Mouse (Mus musculus): ENCODE results near the gene Rictor.
"Not testable (repeated sequence)": the region's sequence is repeated elsewhere in the genome, so short reads cannot be mapped to it uniquely, and the experiment has no call there.

Gene Rictor

DNA sequence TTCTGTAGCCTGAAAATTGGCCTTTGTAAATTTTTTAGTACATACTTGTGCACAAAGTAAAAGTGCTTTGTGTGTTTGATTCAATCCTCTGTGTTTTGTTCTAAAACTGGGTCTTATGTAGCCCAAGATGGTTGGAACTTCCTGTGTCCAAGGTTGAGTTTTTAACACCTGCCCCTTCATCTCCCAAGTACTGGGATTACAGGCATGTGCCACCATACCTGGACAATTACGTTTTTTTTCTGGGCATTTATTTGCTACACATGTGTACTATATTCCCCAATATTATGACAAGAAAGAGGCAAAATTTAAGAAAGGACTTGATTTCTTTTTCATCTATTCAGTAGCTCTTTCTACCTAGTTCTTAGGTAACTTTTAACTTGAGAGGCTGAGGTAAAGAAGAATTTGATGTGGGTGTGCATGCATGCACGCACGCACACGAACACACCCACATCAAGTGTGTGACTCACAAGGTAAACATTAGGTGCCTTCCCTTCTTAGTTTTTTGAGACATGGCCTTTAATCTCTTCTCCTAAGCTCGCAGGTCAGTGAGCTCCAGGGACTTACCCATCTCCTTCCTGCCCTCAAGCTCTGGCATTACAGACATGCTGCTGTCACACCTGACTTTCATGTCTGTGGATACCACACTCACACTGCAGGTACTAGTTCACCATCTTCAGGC is 18.1 kb downstream of the Rictor start:
- DNase-seq (ENCODE audit: low read depth in 2 of 2, low spot score in 2 of 2) = peak; percentile 44 to 45

DNA sequence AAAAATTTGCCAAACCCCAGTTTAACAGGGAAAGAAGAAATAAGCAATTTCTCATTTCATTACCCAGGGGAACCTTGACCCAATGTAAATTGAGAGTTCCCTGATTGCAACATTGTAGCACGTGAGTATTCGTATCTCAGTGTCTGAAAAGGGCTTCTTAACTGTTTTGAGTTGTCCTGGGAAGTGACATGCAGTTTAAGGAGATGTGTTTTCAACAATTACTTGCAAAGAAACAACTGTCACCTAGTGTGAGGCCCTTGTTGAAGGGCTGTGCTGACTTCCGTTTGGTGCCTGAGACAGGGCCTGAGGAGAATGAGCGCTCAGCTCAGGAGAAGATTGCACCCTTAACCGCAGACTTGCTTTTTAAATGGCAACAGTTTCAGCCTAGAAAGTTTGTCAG is 24.9 kb downstream of the Rictor start:
- no peak for DNase-seq (ENCODE audit: low read depth in 2 of 2, low spot score in 2 of 2)

DNA sequence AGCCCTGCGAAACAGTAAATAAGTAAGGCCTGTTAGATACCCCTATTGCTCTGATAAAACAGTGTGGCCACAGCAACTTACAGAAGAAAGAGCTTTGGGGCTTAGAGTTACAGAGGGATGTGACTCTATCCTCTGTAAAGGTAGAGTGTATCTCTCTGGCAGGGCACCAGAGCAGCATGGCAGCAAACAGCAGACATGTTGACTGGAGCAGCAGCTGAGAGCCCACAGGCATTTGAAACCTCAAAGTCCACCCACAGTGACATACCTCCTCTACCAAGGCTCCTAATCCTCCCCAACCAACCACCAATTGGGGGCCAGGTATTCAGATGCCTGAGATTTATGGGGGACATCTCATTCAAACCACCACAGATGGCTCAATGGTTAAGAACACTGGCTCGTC is 31.0 kb downstream of the Rictor start:
- DNase-seq (ENCODE audit: low read depth in 2 of 2, low spot score in 2 of 2) = no peak

DNA sequence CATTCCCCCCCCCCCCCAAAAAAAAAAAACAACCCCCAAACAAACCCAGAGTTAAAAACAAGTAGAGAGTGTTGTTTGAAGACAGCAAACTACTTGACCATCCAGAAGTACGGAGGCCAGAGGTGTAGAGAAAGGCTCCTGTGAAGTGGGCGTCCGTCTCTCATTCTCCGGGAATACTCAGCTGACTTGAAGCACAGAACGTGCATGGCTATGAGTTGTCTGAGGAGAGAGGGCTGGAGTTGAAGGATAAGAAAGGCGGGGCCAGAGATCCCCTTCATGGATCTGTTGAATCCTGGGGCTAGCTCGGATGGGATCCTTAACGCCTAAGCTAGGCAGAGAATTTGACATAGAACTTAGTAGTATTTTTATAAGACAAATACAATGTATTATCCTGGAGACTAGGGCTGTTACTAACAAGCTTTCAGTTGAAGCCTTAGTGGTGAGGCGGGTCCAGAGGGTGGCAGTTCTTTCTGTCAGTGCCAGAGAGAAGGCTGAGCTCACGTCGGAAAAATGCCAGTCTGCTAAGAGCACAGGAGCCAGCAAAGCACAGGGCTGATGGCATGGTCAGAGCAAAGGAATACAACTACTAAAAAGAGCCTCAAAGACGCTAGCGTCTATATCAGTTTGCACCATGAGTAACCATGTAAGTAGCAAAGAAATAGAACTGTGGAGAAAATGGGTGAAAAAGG is 34.3 kb downstream of the Rictor start:
- DNase-seq (ENCODE audit: low read depth in 2 of 2, low spot score in 2 of 2) = no peak

DNA sequence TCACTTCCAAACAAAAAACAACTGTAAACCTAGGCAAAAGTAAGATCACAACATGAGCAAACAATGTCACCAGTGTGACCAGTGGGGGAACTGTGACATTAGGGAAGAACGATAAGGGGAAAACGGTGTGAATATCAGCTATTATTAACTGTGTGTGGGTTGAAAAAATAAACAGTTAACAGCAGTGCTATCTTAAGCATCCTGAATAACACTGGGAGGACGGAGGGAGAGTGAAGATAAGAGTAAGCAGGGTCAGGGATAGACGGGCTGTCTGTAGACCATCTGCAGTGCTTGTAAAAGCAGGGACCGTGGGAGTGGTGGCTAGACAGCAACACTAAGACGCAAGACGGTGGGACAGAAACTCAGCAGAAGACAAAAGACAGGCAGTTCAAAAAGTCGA is 35.5 kb downstream of the Rictor start:
- no peak for DNase-seq (ENCODE audit: low read depth in 2 of 2, low spot score in 2 of 2)

DNA sequence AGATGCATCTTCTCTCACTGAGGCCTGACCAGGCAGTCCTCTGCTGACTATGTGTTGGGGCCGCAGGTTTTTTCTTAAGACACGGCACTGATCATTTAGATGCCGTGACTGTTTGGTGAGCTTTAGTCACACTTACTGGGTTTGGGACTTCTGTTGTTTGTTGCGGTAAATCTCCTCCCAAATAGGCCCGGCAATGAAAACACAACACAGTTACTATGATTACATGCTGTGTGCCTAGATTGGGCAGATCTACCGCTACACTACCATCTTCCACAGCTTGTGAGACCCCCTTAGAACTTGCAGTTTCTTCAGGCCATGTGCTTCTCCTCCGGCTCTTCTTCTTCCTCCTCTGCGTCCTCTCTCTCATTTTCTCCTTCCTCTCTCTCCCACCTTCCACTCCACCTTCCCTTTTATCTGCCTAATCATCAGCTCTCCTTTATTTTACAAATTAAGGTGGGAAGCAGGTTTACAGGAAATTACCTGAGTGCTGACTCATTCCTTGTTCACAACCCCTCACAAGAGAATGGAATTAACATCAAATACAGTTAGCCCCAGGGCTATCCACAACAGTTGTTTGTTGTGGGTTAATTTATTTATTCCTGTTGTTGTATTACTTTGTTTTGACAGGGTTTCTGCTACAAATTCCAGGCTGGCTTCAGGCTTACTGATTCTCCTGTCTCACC is 38.3 kb downstream of the Rictor start:
- DNase-seq (ENCODE audit: low read depth in 2 of 2, low spot score in 2 of 2) = not testable (repeated sequence)

DNA sequence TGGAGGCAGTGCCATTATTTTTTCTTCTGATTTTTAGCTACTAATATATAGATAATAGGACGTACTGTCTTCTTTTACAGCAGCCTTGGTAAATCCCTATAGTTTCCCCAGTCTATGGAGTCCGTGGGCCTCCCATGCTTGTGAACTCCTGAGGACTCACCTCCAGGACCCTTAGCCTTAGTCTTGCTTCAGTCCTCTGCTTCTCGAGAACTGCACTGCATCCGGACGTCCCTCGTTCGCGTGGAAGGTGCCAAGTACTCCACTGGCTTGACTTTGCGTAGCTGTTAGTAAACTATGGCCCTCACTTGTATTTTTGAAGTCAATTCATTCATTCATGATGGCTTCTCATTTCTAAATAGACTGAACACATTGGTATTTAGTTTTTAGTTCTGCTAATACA is 38.8 kb downstream of the Rictor start:
- DNase-seq (ENCODE audit: low read depth in 2 of 2, low spot score in 2 of 2) = no peak

DNA sequence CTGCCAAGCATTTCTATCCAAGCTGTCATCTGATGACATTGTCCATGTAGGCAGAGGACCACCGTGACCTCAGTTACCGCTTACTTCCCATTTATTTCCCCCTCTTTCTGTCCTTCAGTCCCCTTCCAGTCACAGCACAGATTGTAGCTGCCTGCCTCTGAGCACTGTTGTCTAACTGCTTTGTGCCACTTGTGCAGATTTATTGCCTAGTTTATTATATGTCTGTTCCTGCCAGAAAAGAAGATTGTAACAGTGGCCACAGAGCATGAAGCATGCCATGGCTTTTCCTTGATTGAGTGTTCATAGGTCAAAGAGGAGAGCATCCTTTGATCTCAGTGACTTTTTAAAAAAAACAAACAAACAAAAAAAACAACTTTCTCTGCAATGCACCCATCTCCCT is 46.2 kb downstream of the Rictor start:
- no peak for DNase-seq (ENCODE audit: low read depth in 2 of 2, low spot score in 2 of 2)

DNA sequence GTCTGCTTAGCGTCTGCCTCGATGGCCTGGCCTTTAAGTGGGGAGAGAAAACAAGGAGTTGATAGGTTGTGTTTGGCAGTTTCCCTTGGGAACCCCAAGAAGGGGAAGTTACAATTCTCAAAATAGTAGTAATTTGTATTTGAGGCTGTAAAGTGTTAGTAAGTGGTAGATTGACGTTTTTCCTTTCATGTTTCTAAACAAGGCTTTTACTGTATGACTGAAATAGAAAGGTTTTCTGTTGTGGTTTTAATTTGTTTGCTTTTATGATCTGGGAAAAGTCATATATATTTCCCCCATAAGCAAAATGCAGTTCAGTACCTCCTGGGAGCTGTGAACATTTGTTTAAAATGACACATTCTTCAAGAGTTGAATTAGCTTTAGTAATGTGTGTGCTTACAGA is 64.1 kb downstream of the Rictor start:
- DNase-seq (ENCODE audit: low read depth in 2 of 2, low spot score in 2 of 2) = no peak

DNA sequence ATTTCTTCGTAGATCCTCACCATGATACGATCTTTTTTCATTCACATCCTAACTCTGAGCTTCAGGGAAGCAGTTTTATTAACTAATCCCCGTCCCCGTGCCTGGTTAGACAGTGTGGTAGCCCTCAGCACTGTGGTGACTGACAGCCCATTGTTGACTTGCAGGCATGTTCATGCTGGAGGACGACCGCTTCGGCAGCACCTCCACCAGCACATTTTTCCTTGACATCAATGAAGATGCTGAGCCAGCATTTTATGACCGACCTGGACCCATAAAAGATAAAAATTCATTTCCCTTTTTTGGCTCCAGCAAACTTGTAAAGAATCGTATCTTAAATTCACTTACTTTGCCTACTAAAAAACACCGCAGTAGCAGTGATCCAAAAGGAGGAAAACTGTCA is 78.0 kb downstream of the Rictor start:
- DNase-seq (ENCODE audit: low read depth in 2 of 2, low spot score in 2 of 2) = no peak

DNA sequence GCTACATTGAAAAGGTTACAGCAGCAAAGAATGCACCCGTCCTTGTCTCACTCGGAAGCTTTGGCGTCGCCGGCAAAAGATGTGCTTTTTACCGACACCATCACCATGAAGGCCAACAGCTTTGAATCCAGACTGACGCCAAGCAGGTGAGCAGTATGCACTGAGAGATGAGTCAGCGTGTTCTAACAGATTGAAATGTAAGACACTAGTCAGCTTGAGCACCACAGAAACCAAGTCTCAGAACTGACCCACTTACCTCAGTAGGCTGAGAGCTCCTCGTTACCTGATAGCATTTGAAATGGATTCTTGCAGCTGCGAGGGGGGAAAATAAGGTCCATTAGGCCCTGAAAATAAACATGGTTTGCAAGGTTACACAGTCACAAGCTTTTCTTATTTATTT is 79.1 kb downstream of the Rictor start:
- no peak for DNase-seq (ENCODE audit: low read depth in 2 of 2, low spot score in 2 of 2)

DNA sequence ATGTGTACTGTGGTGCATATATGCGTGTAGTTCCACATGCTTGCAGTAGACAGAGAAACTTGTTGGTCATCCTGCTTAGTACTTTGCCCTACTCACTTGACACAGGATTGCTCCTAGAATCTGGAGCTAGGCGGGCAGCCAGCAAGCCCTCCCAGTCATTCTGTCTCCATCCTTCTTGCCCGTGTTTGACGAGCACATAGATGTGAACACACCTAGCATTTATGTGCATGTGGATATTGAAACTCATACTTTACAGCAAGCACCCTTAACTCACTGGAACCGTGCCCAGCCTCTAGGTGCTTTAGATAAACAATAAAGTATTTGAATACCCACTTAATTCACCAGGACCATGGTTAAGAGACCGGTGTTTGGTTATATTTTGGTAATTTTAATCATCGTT is 81.8 kb downstream of the Rictor start:
- no peak for DNase-seq (ENCODE audit: low read depth in 2 of 2, low spot score in 2 of 2)

DNA sequence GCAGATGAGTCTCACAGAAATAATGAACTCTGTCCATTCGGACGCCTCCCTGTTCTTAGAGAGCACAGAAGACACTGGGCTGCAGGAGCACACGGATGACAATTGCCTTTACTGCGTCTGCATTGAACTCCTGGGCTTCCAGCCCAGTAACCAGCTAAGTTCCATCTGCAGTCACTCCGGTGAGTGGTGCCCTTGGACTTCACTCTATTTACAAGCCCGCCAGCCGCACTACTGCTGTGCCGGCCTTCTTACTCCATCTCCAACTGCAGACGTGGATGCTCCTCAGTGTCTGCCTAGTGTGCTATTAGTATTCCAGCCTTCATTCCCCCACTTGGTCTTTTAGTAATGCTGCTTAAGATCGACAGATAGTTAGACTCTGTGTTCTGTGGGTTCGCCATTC is 83.5 kb downstream of the Rictor start:
- no peak for DNase-seq (ENCODE audit: low read depth in 2 of 2, low spot score in 2 of 2)

DNA sequence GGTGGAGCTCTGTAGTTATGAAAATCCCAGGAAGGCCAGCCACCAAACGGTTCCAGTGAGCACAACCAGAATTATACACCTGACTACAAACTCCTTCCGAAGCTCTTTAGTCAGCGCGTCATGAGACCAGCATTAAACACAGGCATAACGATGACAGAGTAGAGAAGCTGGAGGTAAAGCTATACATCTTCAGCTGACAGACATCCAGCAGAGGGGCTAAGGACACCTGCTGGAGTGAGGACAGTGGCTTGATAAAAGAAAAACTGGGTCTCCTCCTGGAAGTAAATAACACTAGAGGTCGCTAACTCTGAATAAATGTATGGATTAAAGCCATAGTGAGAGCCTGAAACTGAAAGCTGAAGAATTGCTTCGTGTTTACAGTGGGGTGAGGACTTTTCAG is 84.7 kb downstream of the Rictor start:
- DNase-seq (ENCODE audit: low read depth in 2 of 2, low spot score in 2 of 2) = no peak

DNA sequence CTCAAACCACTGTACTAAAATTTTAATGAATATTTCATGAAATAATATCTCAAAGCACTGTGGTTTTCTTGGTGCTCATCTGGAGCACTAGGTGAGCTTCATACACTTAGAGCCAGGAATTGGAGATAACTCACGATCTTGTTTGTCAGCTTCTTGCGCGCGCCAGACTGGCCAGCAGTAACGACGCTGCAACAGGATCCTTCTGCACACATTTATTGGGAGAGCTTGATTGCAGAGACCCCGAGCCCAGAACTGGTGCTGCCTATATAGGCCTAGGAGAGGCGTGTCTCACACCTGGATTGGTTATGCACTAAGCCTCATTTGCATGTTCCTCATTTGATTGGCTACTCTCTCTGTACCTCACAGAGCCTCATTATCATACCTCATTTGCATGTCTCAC is 93.0 kb downstream of the Rictor start:
- not testable (repeated sequence) for DNase-seq (ENCODE audit: low read depth in 2 of 2, low spot score in 2 of 2)

DNA sequence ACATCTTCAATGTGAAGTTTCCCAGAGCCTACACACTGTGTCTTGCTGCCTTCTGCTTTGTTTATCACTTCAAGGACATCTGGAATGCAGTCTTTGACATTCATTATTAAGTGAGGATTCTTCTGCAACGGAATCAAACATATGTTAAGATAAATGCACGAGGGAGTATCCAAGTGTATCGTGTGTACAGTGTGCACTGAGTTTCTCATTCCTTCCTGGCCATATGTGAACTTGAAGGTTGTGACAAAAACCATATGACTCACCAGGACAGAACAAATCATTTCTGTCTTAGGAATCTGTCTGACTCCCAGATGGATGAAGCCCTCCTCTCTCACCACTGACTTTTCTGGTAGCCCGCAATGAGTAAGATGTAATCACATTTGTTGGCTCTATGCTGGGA is 107.6 kb downstream of the Rictor start:
- no peak for DNase-seq (ENCODE audit: low read depth in 2 of 2, low spot score in 2 of 2)

DNA sequence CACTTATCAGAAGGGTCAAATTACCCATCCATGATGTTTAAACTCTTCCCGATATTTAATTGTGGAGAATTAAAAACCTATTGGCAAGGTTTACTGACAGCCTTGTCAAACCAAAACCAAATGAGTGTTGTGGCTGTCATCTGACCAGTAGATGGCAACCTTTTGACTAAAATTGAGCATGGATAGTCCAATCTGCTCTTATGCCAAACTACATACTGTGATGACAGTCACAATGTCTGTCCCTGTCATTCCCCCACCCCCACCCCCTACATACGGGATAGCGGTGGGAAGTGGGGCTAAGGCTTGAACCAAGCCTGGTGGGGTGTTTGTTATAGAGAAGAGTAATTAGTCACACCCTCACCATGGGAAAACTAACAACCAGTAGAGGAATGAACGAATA is 132.0 kb downstream of the Rictor start:
- no peak for DNase-seq (ENCODE audit: low read depth in 2 of 2, low spot score in 2 of 2)

DNA sequence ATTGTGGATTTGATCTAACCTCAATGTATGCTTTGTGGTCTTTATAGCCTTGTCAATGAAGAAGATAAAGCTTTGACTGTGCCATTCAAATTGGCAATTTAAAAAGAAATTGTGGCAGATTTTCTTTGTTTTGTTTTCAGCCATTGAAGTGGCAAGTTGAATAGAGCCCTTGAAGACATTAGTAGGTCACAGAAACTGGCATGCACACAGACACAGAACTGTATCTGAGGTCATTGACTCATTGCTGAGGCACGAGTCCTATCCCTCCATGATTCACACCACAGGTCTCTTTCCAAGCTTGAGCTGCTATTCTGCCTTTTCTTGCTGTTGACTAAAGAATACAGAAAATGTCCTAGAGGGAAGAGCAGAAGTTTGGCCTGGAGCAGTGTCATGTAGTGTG is 141.7 kb downstream of the Rictor start:
- no peak for DNase-seq (ENCODE audit: low read depth in 2 of 2, low spot score in 2 of 2)
